Mouse (Mus musculus) embryonic fibroblast, embryonic 13.5 days (primary cell): Measurements from ENCODE around the gene Smyd3. TPM values are rescaled to one million over a fixed set of nuclear protein-coding genes. Genes with fewer than 3 reads are reported as not detected.

Source experiments
- H3K27ac ChIP-seq: 2 replicates; pipeline ENCODE4 v1.5.1; 2012; ENCODE audit warnings: low read length, control low read depth, inconsistent platforms; ENCODE audit not compliant: insufficient read depth
- H3K4me1 ChIP-seq: 2 replicates; pipeline ENCODE4 v1.6.1; 2011; ENCODE audit warnings: low read length; ENCODE audit not compliant: control insufficient read depth, insufficient read depth
- H3K4me3 ChIP-seq: 2 replicates; pipeline ENCODE4 v1.5.1; 2011; ENCODE audit warnings: mild to moderate bottlenecking, control low read depth, low read length; ENCODE audit not compliant: insufficient read depth
- CTCF ChIP-seq: IDR thresholded peaks from 2 replicates; pipeline ENCODE4 v1.5.1; 2011; ENCODE audit warnings: mild to moderate bottlenecking, control low read depth, low read length, moderate library complexity, borderline replicate concordance; ENCODE audit not compliant: insufficient read depth
- POLR2A ChIP-seq: IDR thresholded peaks from 2 replicates; pipeline ENCODE4 v1.6.1; 2011; ENCODE audit warnings: low read depth, mild to moderate bottlenecking, control low read depth, low read length, moderate library complexity
- polyA plus RNA-seq: library from polyadenylated mRNA; stranded (reverse); fragments of >200 nt; gene quantifications from 2 replicates; pipeline ENCODE4 v1.2.4, GENCODE M21; 2011; ENCODE audit warnings: low read depth; ENCODE audit not compliant: missing spikeins, insufficient read length

The Smyd3 gene
- polyA plus RNA-seq, 1 experiment = 12.3 TPM

- no peaks in the 10 kb centered on the region for H3K4me1 ChIP-seq
- H3K27ac ChIP-seq = no peak overlapping the region
- no peak overlapping the region for H3K4me3 ChIP-seq
- TF ChIP-seq CTCF (no peak), POLR2A (no peak)
These were observed 403.5 kb downstream of the Smyd3 start for GRCm38 (mm10) chr1:179114385-179114784.

- Histone ChIP-seq H3K4me1 (peaks cover 7% of the 10 kb centered on the region; the same call in 1 of the 2 replicates), H3K27ac (no peak overlapping the region), H3K4me3 (no peak overlapping the region)
- TF ChIP-seq CTCF (no peak), POLR2A (no peak)
These were observed 409.1 kb downstream of the Smyd3 start for GRCm38 (mm10) chr1:179108759-179109158.

GRCm38 (mm10) chr1:179107761-179108694 lies 409.8 kb downstream of the Smyd3 start:
- peak overlapping the region; percentile 41; the same call in 1 of the 2 replicates for H3K27ac ChIP-seq
- H3K4me3 ChIP-seq = no peak overlapping the region
- TF ChIP-seq CTCF (no peak), POLR2A (no peak)
- H3K4me1 ChIP-seq = peaks cover 7% of the 10 kb centered on the region; the same call in 1 of the 2 replicates

GRCm38 (mm10) chr1:179107211-179107610 lies 410.6 kb downstream of the Smyd3 start:
- Histone ChIP-seq H3K4me3 (no peak overlapping the region), H3K4me1 (peaks cover 7% of the 10 kb centered on the region; the same call in 1 of the 2 replicates), H3K27ac (peak overlapping the region; percentile 41; the same call in 1 of the 2 replicates)
- TF ChIP-seq CTCF = no peak
- no peak for TF ChIP-seq POLR2A

GRCm38 (mm10) chr1:179106702-179107145 lies 411.1 kb downstream of the Smyd3 start:
- no peak for TF ChIP-seq POLR2A
- TF ChIP-seq CTCF = no peak
- Histone ChIP-seq H3K4me1 (peaks cover 7% of the 10 kb centered on the region; the same call in 1 of the 2 replicates), H3K4me3 (no peak overlapping the region), H3K27ac (no peak overlapping the region; the same call in 1 of the 2 replicates)

- H3K4me3 ChIP-seq = no peak overlapping the region
- TF ChIP-seq CTCF = no peak
- no peak overlapping the region; the same call in 1 of the 2 replicates for H3K27ac ChIP-seq
- peaks cover 7% of the 10 kb centered on the region; the same call in 1 of the 2 replicates for H3K4me1 ChIP-seq
These were observed 411.6 kb downstream of the Smyd3 start for GRCm38 (mm10) chr1:179106103-179106701.

GRCm38 (mm10) chr1:179104447-179104846 lies 413.4 kb downstream of the Smyd3 start:
- H3K27ac ChIP-seq = no peak overlapping the region
- peaks cover 7% of the 10 kb centered on the region; the same call in 1 of the 2 replicates for H3K4me1 ChIP-seq
- no peak overlapping the region for H3K4me3 ChIP-seq
- TF ChIP-seq CTCF = no peak
- TF ChIP-seq POLR2A = no peak

- no peak overlapping the region for H3K4me3 ChIP-seq
- H3K4me1 ChIP-seq = no peaks in the 10 kb centered on the region
These were observed 420.8 kb downstream of the Smyd3 start for GRCm38 (mm10) chr1:179096993-179097392.

GRCm38 (mm10) chr1:179096323-179096722 lies 421.5 kb downstream of the Smyd3 start:
- H3K4me3 ChIP-seq = no peak overlapping the region
- no peak for TF ChIP-seq CTCF
- TF ChIP-seq POLR2A = no peak
- peak overlapping the region; percentile 61; the same call in 1 of the 2 replicates for H3K27ac ChIP-seq

More at GRCm38 (mm10) chr1:179096993-179097392, 420.8 kb downstream of the Smyd3 start:
- peak overlapping the region; percentile 61; the same call in 1 of the 2 replicates for H3K27ac ChIP-seq
- TF ChIP-seq CTCF (no peak), POLR2A (no peak)

GRCm38 (mm10) chr1:179089174-179089573 lies 428.7 kb downstream of the Smyd3 start:
- Histone ChIP-seq H3K27ac (no peak overlapping the region), H3K4me1 (no peaks in the 10 kb centered on the region), H3K4me3 (no peak overlapping the region)
- TF ChIP-seq CTCF (no peak), POLR2A (no peak)

More at GRCm38 (mm10) chr1:179096323-179096722, 421.5 kb downstream of the Smyd3 start:
- H3K4me1 ChIP-seq = no peaks in the 10 kb centered on the region
